Mouse (Mus musculus) c-Kit-positive CD71-positive TER-119-positive erythroid progenitor cells, embryonic 14.5 days (primary cell): Measurements from ENCODE around the gene Larp4b.

Experiments
- DNase-seq: peaks from one replicate; pipeline ENCODE4 v3.0.0-alpha.2; 2013; ENCODE audit warnings: low spot score

Gene Larp4b

DNA sequence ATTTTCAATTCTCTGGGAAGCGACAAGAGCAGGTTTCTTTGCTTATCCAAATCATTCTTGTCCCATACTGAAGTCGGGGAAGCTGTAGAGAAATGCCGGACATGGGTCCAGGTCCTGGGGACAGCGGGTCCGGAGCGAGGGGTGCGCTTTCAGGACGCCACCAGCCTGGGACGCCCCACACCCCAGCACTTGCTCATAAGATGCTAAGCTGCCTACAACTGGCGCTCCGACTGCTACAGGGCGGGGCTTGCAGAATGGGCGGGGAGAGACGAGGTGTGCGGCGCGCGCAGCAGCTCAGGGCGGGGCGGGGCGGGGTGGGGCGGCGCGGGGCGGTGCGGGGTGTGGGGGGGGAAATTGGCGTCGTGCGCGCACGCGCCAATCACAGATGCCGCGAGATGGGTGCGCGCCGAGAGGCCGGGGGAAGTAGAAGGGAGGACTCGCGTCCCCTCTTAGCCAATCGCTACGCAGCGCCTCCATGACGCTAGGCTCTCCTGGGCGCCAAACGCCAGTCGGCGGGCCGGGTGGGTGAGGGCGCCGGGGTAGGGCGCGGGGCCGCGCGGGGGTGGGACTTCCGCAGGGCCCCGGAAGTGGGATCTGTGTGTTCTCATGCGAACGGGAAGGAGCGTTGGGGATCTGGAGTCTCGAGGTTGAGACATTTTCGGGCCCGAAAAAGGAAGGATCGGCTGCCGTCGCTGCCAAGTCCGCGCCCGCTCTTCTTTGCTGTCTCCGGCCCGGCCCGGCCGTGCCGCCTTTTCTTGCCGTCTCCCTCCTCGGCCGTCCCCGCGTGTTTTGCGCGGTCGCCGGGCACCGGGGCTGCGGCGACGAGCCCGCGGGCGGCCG lies at the start of gene Larp4b:
Gene Larp4b, plus strand, starts transcription at position 566 of the 840 bp plus-strand sequence.
- peak; percentile 96 for DNase-seq

DNA sequence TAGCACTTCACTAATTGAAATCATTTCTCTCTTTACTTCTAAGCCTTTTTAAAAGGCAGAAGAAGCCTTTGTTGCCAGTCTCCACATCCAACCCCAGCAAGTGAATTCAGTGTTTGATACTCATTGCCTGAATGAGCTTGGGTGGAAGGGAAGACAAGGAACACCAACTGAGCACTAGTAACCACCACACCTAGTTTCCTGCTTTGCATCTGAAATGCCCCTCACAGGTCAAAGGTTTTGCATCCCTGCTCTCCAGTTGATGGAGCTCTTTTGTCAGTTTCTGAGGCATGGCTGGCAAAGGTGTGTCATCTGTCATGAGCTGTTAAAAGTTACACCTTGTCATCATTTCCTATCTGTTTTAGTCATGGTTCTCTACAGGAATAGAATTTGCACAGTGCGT lies 49.0 kb upstream of the Larp4b start:
- DNase-seq, result no peak

GRCm38 (mm10) chr13:9052049-9052691 lies 41.5 kb upstream of the Larp4b start:
- peak; percentile 16 for DNase-seq

DNA sequence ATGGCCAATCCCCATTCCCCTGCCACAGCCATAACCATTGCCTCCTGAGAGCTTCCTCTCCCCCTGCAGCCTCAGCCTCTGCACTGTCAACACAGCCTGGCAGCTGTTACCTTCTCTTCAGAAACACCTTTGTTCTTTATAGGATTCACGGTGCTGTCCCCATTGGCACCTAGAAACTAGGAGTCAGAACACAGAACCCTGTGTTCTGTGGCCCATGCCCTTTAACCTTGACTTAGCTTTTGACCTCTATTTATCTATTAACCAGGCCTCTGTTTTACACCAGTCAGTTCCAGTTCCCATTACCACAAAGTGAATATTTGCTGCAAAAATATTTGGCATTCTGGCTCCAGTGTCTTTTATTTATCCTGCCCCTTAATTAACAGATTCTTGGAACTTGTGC lies 36.4 kb upstream of the Larp4b start:
- DNase-seq, result no peak

DNA sequence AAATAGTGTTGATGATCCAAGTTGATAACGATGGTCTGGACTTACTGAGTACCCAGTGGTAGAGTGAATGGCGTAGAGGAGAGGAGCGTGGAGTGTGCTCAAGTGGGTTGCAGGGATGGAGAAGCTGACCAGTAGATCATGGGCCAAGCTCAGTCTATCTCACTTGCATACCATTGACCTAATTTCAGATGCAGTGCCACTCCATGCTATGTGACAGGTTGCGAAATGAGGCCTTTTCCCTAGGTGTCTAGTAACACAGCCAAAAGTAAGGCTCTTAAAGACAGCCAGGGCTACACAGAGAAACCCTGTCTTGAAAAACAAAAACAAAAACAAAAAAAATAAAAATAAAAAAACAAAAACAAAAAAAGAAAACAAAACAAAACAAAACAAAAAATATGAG lies 35.0 kb upstream of the Larp4b start:
- no peak for DNase-seq

- no peak for DNase-seq
Observed at GRCm38 (mm10) chr13:9061394-9061793, 32.3 kb upstream of the Larp4b start.

GRCm38 (mm10) chr13:9064196-9064595 lies 29.5 kb upstream of the Larp4b start:
- no peak for DNase-seq

DNA sequence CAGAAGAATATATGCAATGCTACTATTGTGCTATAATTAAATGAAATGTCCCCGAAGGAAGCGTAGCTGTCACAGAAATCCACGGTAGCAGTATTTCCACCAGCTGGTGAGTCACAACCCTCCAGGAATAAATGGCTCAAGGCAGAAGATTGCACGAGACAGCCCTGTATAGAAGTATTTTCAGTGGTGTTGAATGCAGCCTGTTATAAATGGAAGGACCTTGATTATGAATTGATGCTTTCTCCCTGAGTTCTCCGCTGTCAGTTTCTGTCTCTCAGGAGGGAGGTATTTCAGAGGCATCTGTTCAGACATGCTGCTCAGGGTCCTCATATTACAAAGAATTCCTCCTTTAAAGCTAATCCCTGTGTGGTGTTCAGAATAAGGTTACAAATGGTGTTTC lies 27.6 kb upstream of the Larp4b start:
- DNase-seq, result no peak

DNA sequence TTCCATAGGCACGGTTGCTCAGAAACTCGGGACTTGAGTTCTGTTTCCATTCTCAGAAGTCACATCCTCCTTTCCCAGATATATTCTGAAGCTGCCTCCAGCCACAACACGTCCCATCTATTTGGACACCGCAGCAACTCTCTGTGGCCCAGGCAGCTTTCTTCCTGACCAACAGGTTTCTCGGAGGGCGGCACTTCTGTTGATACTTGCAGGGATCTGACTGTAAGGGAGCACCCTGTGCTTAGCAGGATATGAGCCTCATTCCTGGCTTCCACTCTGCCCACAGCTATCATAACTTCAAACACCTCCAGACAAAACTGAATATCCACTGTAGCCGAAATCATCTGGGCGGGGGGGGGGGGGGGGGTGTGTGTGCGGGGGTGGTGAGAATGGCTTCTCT lies 22.7 kb upstream of the Larp4b start:
- DNase-seq, result no peak

- DNase-seq, result no peak
Observed at GRCm38 (mm10) chr13:9073818-9074217, 19.9 kb upstream of the Larp4b start.

GRCm38 (mm10) chr13:9075825-9076592 lies 17.7 kb upstream of the Larp4b start:
- DNase-seq, result no peak

- no peak for DNase-seq
Observed at GRCm38 (mm10) chr13:9082128-9082883, 11.4 kb upstream of the Larp4b start.

DNA sequence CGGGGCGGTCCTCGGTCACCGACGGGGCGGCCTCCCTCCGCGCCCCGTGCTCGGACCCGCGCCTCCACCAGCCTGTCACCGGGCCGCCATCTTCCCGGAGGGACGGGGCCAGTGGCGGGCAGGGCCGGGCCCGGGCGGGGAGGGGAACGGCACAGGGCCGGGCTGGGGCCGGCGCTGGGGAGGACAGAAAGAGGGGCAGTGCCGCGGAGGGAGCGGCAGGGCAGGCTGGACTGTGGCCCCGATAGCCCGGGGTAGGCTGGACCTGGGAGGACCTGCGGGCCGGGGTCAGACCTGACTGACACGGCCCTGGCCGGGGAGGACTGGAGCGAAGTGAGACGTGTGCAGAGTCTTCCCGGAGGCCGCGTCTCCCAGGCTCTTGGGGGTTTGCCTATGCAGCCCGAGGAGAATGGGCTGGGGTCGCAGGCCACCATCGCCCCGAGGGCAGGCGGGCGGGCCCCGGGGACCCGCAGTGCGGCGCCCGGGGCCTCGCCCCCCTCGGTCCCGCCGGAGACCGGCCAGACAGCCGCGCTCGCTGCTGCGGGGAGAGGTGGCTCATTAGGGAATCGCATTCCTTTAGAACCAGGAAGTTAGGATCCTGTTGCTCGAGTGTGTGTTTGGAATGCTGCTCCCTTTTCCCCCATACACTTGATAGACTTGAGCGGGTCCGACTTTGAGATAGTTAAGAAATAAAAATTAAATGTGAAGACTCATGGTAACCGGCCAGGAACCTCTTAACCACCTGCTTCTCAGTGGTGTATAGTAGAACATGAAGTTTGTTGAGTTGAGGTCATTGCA lies 702 bp downstream of the Larp4b start:
- no peak for DNase-seq

DNA sequence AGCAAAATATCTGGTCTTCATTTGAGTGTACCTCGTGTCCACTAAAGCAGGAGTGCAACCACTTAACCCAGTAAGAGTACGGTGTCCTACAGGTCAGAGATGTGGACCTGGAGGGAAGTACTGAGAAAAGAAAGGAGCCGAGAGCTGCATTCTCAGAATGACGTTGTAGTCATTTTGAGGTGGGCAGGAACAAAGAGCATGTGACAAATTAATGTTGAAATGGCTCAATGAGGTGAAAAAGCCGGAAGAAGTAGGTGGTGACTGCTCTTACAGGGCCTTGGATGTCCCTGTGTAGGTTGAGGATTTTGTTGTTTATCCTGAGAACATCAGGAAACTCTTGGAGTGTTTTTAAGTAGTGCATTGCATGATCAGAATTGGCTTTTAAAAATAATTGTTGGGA lies 5.6 kb downstream of the Larp4b start:
- no peak for DNase-seq

DNA sequence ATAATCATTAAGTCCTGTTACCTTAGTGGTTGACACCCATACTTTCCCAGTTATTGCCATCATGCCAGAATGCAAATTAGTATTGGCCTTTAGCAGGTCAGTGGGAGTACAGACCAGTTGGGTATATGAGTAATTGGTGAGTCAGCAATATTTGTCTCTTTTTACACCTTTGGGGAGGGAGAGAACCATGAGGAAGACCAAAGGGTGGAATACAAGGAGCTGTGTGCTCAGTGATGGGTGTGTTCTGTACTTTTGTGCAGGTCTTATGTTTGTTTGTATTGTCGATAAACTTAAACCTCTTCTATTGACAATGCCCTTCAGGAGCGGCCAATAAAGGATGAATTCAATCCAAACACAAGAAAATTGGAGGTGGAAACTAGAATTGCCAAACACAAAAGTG lies 6.8 kb downstream of the Larp4b start:
- DNase-seq, result no peak

GRCm38 (mm10) chr13:9106246-9106645 lies 12.6 kb downstream of the Larp4b start:
- DNase-seq, result no peak

GRCm38 (mm10) chr13:9106992-9107858 lies 13.5 kb downstream of the Larp4b start:
- DNase-seq, result peak; percentile 37

DNA sequence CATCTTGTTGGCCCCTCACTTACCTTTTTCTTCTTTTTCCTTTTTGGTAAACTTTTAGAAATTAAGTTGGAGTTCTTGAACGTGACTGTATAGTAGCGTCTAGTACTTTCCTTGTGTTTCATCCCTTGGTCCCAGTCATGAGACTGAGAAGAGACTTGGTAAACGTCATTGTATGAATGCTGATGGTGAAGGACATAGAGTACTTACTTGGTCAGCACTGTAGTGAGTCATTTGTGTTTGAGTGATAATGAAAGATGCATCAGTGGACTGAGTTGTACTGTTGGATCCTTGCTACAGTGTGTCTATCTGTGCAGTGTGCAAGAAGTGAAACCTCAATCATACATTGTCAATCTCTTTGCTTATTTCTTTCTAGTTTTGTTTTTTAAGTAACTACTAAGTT lies 20.1 kb downstream of the Larp4b start:
- no peak for DNase-seq

DNA sequence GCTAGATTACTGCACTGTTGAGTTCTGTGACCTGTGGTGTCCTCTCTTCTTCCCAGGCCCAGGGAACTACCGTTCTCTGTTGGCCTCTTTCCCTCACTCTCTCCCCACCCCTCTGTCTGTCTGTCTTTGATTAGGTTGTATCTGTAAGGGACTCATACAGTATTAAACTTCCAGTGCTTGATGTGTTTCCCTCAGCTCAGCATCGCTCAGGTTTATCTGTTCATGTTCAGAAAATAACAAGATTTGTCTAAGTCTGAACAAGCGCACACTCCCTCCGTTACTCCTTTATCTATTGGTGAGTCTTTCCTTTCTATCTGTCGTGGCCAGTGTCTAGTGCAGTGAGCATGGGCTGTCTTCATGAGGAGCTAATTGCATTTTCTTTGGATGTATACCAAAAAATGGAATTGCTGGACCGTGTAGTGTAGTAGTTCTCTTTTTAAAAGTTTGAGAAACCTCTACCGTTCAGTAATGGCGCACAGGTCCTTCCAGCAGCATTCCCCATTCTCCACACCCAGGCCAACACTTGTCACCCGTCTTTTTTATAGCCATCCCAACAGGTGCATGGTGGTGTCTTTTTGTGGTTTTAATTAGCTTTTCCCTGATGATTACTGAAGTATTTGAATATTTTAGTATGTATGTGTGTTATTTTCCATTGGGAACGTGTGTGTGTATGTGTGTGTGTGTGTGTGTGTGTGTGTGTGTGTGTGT lies 27.3 kb downstream of the Larp4b start:
- peak; percentile 34 for DNase-seq

DNA sequence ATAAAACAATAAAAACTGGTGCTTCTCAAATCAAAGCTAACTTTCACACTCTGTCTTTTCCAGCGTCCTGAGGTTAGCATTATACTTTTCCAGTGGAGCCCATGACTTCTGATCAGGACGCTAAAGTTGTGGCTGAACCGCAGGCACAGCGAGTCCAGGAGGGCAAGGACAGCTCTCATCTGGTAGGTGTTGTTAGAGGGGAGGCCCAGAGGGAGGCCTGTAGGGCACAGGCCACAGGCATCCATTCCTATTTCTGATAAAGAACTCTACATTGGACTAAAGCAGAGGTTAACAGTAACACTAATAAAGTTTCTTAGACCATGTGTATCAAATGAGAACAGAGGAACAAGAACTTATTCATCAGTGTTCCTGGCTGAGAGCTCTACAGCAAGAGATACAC lies 28.4 kb downstream of the Larp4b start:
- DNase-seq, result no peak
